Mouse (Mus musculus) C2C12 (cell line): ENCODE measurements around the gene Gna13.

ENCODE experiments used
- CEBPB ChIP-seq: IDR thresholded peaks from one replicate; pipeline ENCODE4 v1.6.1; 2011; ENCODE audit warnings: low read depth, mild to moderate bottlenecking, control low read depth, moderate library complexity
- CTCF ChIP-seq: IDR thresholded peaks from one replicate; pipeline ENCODE4 v1.5.1; 2011; ENCODE audit not compliant: control insufficient read depth, insufficient read depth, insufficient read length
- MAX ChIP-seq: IDR thresholded peaks from one replicate; pipeline ENCODE4 v1.6.1; 2011; ENCODE audit warnings: mild to moderate bottlenecking, control low read depth
- MYOD1 ChIP-seq: IDR thresholded peaks from one replicate; pipeline ENCODE4 v1.6.1; 2011; ENCODE audit warnings: low read depth; ENCODE audit not compliant: control insufficient read depth, insufficient read length
- USF1 ChIP-seq: IDR thresholded peaks from one replicate; pipeline ENCODE4 v1.6.1; 2011; ENCODE audit warnings: low read depth, mild to moderate bottlenecking, control low read depth, moderate library complexity

DNA sequence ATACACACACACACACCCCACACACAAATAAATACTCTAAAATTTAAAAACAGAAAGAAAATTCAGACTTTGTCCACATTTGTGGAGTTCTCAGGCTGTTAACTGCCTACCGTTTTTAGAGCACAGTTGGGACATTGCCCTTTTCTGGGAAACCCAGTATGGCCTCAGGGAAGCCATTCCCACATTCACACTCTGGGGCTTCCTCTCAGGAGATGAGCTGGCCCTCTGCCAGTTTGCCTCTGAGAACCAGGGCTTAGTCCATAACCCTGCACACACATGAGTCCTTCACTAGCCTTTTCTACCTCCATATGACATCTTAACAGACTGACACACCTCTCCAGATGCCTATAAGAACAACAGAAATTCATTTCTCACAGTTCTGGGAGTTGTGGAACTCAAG, 60.7 kb downstream of the Gna13 start:
- TF ChIP-seq CTCF (no peak), USF1 (no peak), MYOD1 (no peak), MAX (no peak), CEBPB (no peak)
